Mouse (Mus musculus): ENCODE data around the gene Slc16a8. TPM values are rescaled to one million over a fixed set of nuclear protein-coding genes. Genes with fewer than 3 reads are reported as not detected.

Gene Slc16a8
- polyA plus RNA-seq (2014; fragmentation: Nextera tagmentation; extraction: Ambion mirVana), result not detected in 2 replicates

DNA sequence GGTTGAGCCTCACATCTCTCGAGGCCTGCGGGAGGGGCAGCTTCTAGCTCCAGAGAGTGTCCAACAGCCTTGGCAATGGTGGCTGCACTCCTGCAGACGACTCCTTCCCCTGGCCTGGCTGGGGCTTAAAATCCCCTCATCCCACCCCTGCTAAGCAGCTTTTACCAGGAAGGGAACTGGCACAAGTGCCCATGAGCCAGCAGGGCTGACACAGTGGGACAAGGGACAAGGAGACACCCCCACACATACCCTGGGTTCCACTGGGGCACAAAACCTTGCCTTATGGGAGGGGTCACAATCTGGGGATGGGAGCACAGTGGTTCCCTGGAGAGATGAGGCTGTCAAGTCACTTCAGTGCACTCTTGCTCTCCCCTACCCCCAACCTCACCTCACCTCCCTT lies at the start of gene Slc16a8:
TSS of gene Slc16a8 (minus strand) at position 101 of the 400 bp plus-strand sequence.
- Histone ChIP-seq H3K4me1 (ENCODE audit: control insufficient read depth, insufficient read depth, low read length) (peaks cover 3% of the 10 kb centered on the region; the same call in 1 of the 2 replicates), H3K4me2 (ENCODE audit: low read depth) (no peak within 1 kb of the TSS), H3K9me3 (ENCODE audit: control insufficient read depth, low read length) (no peaks in the 10 kb centered on the region), H3K4me3 (ENCODE audit: low read depth, low read length) (no peak within 1 kb of the TSS), H3K27ac (ENCODE audit: low read depth, low read length) (no peak within 1 kb of the TSS), H3K27me3 (ENCODE audit: control insufficient read depth, insufficient read depth, low read length) (peaks cover 43% of the 10 kb centered on the region), H3K9ac (ENCODE audit: low read length) (no peak within 1 kb of the TSS), H3K36me3 (ENCODE audit: control insufficient read depth, insufficient read depth, low read length) (no peaks in the 10 kb centered on the region)
- ATAC-seq (ENCODE audit: insufficient read depth, low FRiP score, low TSS enrichment), result no peak
- 32% methylated on average over 3 of the region's 3 CpGs for WGBS
- no peak for DNase-seq (ENCODE audit: low spot score)

DNA sequence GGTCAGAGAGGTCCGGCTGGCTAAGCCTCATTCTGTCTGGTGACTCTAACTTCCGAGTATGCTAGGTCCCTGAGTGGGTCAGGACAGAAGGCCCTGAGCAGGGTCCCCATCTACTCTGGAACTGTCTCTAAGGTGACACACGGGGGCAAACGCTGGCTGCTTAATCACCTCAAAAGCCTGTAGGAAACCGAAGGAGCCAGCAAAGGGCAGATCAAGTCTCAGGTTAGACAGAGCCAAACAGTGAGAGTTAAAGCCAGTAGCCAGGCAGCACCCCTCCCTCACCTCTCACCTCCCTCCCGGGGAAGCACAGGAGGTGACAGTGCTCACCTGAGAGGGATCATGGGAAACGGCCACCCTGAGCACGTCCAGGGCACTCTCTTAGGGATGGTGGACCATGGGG lies 49.2 kb upstream of the Slc16a8 start:
- Histone ChIP-seq H3K9ac (ENCODE audit: low read length) (no peak overlapping the region), H3K9me3 (ENCODE audit: control insufficient read depth, low read length) (no peaks in the 10 kb centered on the region), H3K27ac (ENCODE audit: low read depth, low read length) (no peak overlapping the region), H3K4me1 (ENCODE audit: control insufficient read depth, insufficient read depth, low read length) (no peaks in the 10 kb centered on the region), H3K36me3 (ENCODE audit: control insufficient read depth, insufficient read depth, low read length) (no peaks in the 10 kb centered on the region; the same call in 1 of the 2 replicates), H3K4me3 (ENCODE audit: low read depth, low read length) (no peak overlapping the region), H3K27me3 (ENCODE audit: control insufficient read depth, insufficient read depth, low read length) (no peaks in the 10 kb centered on the region), H3K4me2 (ENCODE audit: low read depth) (no peak overlapping the region)
- 88% methylated on average over 8 of the region's 8 CpGs for WGBS
- ATAC-seq (ENCODE audit: insufficient read depth, low FRiP score, low TSS enrichment) (no peak), DNase-seq (ENCODE audit: low spot score) (no peak)

DNA sequence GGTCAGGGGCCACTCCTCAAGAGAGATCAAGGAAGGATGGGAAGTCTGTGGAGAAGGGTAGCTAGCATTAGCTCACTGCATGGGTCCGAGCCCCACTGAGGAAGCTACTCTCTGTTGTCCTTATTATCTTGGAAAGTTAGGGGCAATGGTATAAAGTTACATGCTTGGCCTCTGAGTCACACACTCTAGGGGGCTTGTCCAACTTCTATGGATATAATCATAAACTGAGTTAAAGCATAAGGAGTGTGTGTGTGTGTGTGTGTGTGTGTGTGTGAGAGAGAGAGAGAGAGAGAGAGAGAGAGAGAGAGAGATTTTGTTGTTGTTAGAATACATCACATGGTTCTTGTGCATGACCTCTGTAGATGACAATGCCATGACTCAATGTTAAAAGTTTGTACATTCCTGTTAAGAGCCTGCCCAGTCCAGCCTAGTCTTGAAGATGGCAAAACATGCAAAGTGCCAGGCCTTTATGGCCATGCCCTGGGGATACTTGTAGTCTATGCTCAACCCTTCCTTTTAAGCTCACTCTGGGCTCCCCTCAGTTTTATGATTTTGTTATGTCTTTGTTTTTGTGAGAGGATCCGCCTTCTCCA lies 45.1 kb upstream of the Slc16a8 start:
- no peaks in the 10 kb centered on the region for H3K9me3 ChIP-seq (ENCODE audit: control insufficient read depth, low read length)
- H3K9ac ChIP-seq (ENCODE audit: low read length), result no peak overlapping the region
- H3K4me2 ChIP-seq (ENCODE audit: low read depth), result no peak overlapping the region
- H3K27me3 ChIP-seq (ENCODE audit: control insufficient read depth, insufficient read depth, low read length), result no peaks in the 10 kb centered on the region
- H3K4me3 ChIP-seq (ENCODE audit: low read depth, low read length), result no peak overlapping the region
- no peak overlapping the region for H3K27ac ChIP-seq (ENCODE audit: low read depth, low read length)
- no peaks in the 10 kb centered on the region for H3K36me3 ChIP-seq (ENCODE audit: control insufficient read depth, insufficient read depth, low read length)
- H3K4me1 ChIP-seq (ENCODE audit: control insufficient read depth, insufficient read depth, low read length), result no peaks in the 10 kb centered on the region
- ATAC-seq (ENCODE audit: insufficient read depth, low FRiP score, low TSS enrichment) (no peak), DNase-seq (ENCODE audit: low spot score) (no peak)
- 64% methylated on average over 2 of the region's 2 CpGs for WGBS

DNA sequence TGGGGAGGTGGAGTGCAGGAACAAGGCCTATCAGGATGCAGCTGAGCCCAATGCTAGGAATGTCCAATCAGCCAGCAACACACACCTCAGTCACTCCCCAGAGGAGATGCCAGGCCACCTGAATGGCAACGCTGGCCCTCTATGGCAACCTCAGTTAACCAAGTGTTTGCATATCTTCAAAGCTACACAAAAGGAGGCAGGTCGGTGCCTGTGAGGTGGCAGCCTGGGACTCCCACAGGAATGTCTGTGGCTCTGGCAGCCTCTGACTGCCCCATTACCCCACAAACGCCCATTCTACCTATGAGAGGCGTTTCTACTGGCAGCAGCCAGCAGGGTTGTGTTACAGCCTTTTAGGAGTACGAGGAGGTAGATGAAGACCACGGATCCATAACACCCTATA lies 44.0 kb upstream of the Slc16a8 start:
- 83% methylated on average over 6 of the region's 6 CpGs for WGBS

DNA sequence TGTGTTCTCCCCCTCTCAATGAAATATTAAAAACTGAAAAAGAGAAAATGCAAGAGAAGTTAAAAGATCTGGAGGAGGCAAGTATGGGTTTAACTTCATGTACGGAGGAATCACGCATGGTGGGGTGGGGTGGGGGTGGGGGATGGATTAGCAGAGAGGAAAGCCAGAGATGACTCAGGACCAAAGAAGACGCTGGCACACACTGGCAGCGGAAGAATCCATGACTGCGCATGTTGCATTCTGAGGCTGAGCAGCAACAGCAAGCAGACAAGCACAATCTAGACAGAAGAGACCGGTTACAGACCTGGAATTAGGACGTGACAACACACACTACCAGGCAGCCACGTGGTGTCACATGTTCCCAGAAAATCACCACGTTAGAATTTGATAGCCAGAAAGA lies 38.2 kb upstream of the Slc16a8 start:
- H3K9ac ChIP-seq (ENCODE audit: low read length), result no peak overlapping the region
- no peaks in the 10 kb centered on the region for H3K9me3 ChIP-seq (ENCODE audit: control insufficient read depth, low read length)
- no peak overlapping the region for H3K27ac ChIP-seq (ENCODE audit: low read depth, low read length)
- no peaks in the 10 kb centered on the region for H3K27me3 ChIP-seq (ENCODE audit: control insufficient read depth, insufficient read depth, low read length)
- no peak overlapping the region for H3K4me3 ChIP-seq (ENCODE audit: low read depth, low read length)
- no peaks in the 10 kb centered on the region for H3K36me3 ChIP-seq (ENCODE audit: control insufficient read depth, insufficient read depth, low read length)
- DNase-seq (ENCODE audit: low spot score) (no peak), ATAC-seq (ENCODE audit: insufficient read depth, low FRiP score, low TSS enrichment) (no peak)
- WGBS, result 88% methylated on average over 9 of the region's 9 CpGs
- H3K4me2 ChIP-seq (ENCODE audit: low read depth), result no peak overlapping the region
- H3K4me1 ChIP-seq (ENCODE audit: control insufficient read depth, insufficient read depth, low read length), result no peaks in the 10 kb centered on the region

More for the DNA sequence above, 44.0 kb upstream of the Slc16a8 start:
- H3K4me1 ChIP-seq (ENCODE audit: control insufficient read depth, insufficient read depth, low read length), result no peaks in the 10 kb centered on the region
- H3K36me3 ChIP-seq (ENCODE audit: control insufficient read depth, insufficient read depth, low read length), result no peaks in the 10 kb centered on the region
- H3K4me2 ChIP-seq (ENCODE audit: low read depth), result no peak overlapping the region
- no peak overlapping the region for H3K4me3 ChIP-seq (ENCODE audit: low read depth, low read length)
- no peak for DNase-seq (ENCODE audit: low spot score)
- no peaks in the 10 kb centered on the region for H3K27me3 ChIP-seq (ENCODE audit: control insufficient read depth, insufficient read depth, low read length)
- H3K9ac ChIP-seq (ENCODE audit: low read length), result no peak overlapping the region
- no peak overlapping the region for H3K27ac ChIP-seq (ENCODE audit: low read depth, low read length)
- H3K9me3 ChIP-seq (ENCODE audit: control insufficient read depth, low read length), result no peaks in the 10 kb centered on the region
- no peak for ATAC-seq (ENCODE audit: insufficient read depth, low FRiP score, low TSS enrichment)

DNA sequence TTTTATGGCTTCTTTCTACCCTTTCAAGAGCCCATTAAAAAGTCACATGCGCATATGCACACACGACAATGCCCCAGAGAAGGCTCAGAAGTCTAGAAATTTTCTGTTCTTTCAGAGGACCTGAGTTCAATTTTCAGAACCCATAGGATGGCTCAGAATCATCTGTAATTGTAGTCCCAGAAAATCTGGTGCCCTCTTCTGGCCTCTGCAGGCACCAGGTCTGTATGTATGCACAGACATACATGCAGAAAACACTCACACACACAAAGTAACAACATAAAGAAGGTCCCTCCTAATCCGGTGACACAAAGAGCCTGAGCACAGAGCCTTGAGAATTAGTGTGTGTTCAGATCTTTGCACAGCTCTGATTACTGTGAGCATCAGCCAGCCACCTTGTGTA lies 35.8 kb upstream of the Slc16a8 start:
- no peak for ATAC-seq (ENCODE audit: insufficient read depth, low FRiP score, low TSS enrichment)
- WGBS, result 64% methylated on average over 3 of the region's 3 CpGs

DNA sequence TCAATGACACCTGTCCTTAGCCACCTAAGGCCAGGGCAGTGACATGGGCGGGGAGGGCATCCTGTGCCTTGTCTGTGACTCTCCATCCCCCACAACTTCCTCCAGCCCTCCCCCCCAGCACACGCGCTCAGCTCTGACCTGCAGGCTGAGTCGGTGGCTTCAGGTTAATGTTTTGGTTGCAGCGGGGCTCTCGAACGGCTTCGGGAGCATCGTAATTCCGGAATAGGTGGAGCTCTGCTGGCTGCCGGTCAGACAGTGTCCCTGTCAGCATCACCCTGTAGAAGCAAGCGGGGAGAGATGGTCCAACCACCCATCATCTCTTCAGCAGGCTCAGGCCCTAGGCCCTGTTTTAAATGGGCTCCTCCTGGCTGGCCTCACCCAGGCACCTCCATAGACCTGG lies 34.9 kb upstream of the Slc16a8 start:
- Histone ChIP-seq H3K4me1 (ENCODE audit: control insufficient read depth, insufficient read depth, low read length) (no peaks in the 10 kb centered on the region), H3K9ac (ENCODE audit: low read length) (no peak overlapping the region), H3K9me3 (ENCODE audit: control insufficient read depth, low read length) (no peaks in the 10 kb centered on the region), H3K27ac (ENCODE audit: low read depth, low read length) (no peak overlapping the region), H3K36me3 (ENCODE audit: control insufficient read depth, insufficient read depth, low read length) (no peaks in the 10 kb centered on the region), H3K4me2 (ENCODE audit: low read depth) (no peak overlapping the region), H3K4me3 (ENCODE audit: low read depth, low read length) (no peak overlapping the region), H3K27me3 (ENCODE audit: control insufficient read depth, insufficient read depth, low read length) (no peaks in the 10 kb centered on the region)
- ATAC-seq (ENCODE audit: insufficient read depth, low FRiP score, low TSS enrichment) (no peak), DNase-seq (ENCODE audit: low spot score) (no peak)
- WGBS, result 82% methylated on average over 12 of the region's 12 CpGs

More for the DNA sequence above, 35.8 kb upstream of the Slc16a8 start:
- Histone ChIP-seq H3K36me3 (ENCODE audit: control insufficient read depth, insufficient read depth, low read length) (no peaks in the 10 kb centered on the region), H3K4me2 (ENCODE audit: low read depth) (no peak overlapping the region), H3K9me3 (ENCODE audit: control insufficient read depth, low read length) (no peaks in the 10 kb centered on the region), H3K4me3 (ENCODE audit: low read depth, low read length) (no peak overlapping the region), H3K27me3 (ENCODE audit: control insufficient read depth, insufficient read depth, low read length) (no peaks in the 10 kb centered on the region), H3K9ac (ENCODE audit: low read length) (no peak overlapping the region), H3K27ac (ENCODE audit: low read depth, low read length) (no peak overlapping the region), H3K4me1 (ENCODE audit: control insufficient read depth, insufficient read depth, low read length) (no peaks in the 10 kb centered on the region)
- DNase-seq (ENCODE audit: low spot score), result no peak

DNA sequence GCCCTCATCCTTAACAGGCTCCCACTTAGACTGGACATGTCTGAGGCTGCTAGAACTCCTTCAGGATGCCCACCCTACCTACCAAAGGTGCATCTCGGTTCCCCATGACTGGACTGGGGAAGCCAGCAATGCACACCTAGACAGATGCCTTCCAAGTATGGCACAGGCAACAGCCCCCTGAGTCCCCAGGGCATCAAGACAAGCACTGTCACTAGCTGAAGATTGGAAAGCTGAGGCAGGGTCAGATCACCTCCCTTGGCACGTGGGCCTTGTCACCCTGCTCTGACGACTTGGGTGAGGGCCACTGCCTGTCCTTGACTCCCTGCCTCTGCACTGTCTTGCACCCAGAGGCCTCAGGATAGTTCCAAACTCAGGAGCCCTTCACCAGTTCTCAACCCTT lies 33.8 kb upstream of the Slc16a8 start:
- Histone ChIP-seq H3K9ac (ENCODE audit: low read length) (no peak overlapping the region), H3K4me1 (ENCODE audit: control insufficient read depth, insufficient read depth, low read length) (no peaks in the 10 kb centered on the region), H3K4me3 (ENCODE audit: low read depth, low read length) (no peak overlapping the region), H3K9me3 (ENCODE audit: control insufficient read depth, low read length) (no peaks in the 10 kb centered on the region), H3K27ac (ENCODE audit: low read depth, low read length) (no peak overlapping the region), H3K27me3 (ENCODE audit: control insufficient read depth, insufficient read depth, low read length) (no peaks in the 10 kb centered on the region), H3K4me2 (ENCODE audit: low read depth) (no peak overlapping the region), H3K36me3 (ENCODE audit: control insufficient read depth, insufficient read depth, low read length) (no peaks in the 10 kb centered on the region)
- DNase-seq (ENCODE audit: low spot score) (no peak), ATAC-seq (ENCODE audit: insufficient read depth, low FRiP score, low TSS enrichment) (no peak)
- WGBS, result 83% methylated on average over 3 of the region's 3 CpGs

DNA sequence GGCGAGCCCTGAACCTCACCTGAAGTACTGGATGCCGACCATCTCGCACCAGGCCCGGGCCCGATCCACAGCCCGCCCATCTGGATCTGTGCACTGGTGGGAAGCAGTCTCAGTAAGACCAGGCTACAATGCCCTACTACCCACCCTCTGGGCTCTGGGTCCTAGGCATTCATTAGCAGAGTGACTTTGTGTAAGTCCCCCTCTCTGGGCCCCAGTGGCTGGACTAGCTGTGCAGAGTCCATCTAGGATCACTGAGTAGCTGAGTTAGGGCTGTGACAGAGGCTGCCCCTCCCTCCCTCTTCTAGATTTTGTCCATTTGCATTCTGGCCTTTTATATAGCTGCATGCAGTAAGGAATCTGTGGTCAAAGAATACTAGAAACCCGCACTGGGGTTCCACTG lies 32.5 kb upstream of the Slc16a8 start:
- Histone ChIP-seq H3K4me3 (ENCODE audit: low read depth, low read length) (no peak overlapping the region), H3K27me3 (ENCODE audit: control insufficient read depth, insufficient read depth, low read length) (no peaks in the 10 kb centered on the region), H3K4me2 (ENCODE audit: low read depth) (no peak overlapping the region), H3K36me3 (ENCODE audit: control insufficient read depth, insufficient read depth, low read length) (no peaks in the 10 kb centered on the region), H3K4me1 (ENCODE audit: control insufficient read depth, insufficient read depth, low read length) (no peaks in the 10 kb centered on the region), H3K9me3 (ENCODE audit: control insufficient read depth, low read length) (no peaks in the 10 kb centered on the region), H3K27ac (ENCODE audit: low read depth, low read length) (no peak overlapping the region), H3K9ac (ENCODE audit: low read length) (no peak overlapping the region)
- 83% methylated on average over 7 of the region's 7 CpGs for WGBS
- no peak for DNase-seq (ENCODE audit: low spot score)
- no peak for ATAC-seq (ENCODE audit: insufficient read depth, low FRiP score, low TSS enrichment)
